Mouse (Mus musculus) frontal cortex, adult (tissue): ENCODE results near the gene Fam161a.
"Not testable (repeated sequence)": the region's sequence is repeated elsewhere in the genome, so short reads cannot be mapped to it uniquely, and the experiment has no call there.

Experiments used
- ATAC-seq: cut with Nextera tagmentation; 2 replicates; pipeline ENCODE4 v1.9.2; 2017; ENCODE audit warnings: mild to moderate bottlenecking, moderate library complexity, mixed read lengths; ENCODE audit not compliant: low TSS enrichment

Gene Fam161a

GRCm38 (mm10) chr11:23049642-23050041 lies 42.3 kb downstream of the Fam161a start:
- no peak for ATAC-seq

GRCm38 (mm10) chr11:23052353-23052752 lies 45.0 kb downstream of the Fam161a start:
- no peak for ATAC-seq

DNA sequence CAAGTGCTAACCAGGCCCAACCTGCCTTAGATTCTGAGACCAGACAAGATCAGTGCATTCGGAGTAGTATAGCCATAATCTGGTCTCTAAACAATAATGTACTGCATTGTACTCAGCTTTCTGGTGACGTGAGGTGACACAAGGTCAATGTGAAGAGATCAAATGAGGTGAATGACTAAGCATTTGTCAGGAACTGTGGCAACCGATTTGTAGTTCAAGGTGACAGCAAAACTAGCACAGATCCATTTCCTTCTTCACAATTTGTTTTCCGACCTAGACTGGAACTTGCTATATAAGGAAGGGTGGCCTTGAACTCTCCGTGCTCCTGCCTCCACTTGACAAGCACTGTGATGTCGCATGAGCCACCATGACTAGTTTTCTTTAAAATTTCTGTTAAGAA lies 55.8 kb downstream of the Fam161a start:
- ATAC-seq: no peak

DNA sequence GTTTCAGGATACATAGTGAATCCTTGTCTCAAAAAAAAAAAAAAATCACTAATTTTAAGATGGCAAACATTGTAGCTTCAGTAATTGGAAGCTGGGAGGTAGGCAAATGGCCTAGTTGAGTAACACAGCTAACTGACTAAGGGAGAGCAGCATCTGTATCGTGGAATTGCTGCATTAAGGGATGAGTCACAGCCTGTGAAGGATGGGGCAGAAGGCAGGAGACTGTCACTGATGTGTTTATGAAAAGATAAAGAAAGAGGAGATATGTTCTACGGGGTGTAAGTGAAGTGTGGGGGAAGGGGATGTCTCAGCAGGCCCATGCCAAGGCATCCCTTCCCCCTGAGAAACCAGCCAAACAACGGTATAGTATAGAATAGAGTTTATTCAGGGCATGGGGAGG lies 56.5 kb downstream of the Fam161a start:
- ATAC-seq: peak; percentile 36; the same call in 1 of the 2 replicates

DNA sequence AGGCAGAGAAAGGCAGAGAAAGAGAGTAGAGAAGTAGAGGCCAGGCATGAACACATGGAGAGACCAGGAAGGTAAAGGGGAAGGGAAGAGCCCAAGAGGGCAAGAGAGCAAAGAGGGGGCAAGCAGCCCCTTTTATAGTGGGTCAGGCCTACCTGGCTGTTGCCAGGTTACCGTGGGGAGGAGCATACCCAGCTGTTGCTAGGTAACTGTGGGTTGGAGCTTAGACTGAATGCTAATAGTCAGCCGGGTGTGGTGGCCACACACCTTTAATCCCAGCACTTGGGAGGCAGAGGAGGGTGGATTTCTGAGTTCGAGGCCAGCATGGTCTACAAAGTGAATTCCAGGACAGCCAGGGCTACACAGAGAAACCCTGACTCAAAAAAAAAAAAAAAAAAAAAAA lies 56.9 kb downstream of the Fam161a start:
- ATAC-seq: not testable (repeated sequence)

- ATAC-seq: no peak
Measured at GRCm38 (mm10) chr11:23065167-23065668, 57.9 kb downstream of the Fam161a start.

DNA sequence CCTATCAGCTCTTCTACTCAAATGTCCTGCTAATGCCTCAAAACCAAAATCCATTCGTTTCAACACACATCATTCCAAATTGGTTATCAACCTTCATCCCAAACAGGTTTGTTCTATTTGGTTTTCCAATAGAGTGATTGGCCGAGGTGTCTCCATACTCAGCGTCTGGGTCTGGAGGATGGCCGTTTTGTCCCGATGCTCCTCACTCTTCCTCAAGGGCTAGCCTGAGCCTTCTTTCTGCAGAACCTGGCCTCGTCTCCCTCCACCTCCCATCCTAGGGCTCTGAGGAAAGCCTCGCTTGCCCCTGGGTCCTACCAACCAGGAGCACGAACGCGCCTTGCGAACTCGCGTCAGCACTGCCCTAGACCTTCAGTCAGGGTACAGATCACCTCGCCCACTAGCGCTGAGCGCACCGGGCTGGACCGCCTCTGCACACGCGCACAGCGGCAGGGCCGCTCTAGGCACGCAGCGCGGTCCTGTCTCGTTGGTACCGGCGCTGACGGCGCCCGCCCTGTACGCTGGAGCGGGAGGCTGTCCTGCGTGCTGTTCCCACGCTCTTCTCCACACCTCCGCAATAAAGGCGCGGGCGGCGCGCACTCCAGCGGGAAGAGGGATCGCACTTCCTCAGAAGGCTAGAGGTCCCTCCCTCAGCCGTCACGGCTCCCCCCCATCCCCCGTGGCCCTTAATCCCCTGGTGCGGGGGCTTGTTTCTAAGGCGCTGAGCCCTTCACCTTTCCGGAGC lies 60.2 kb downstream of the Fam161a start:
- ATAC-seq: peak; percentile 98

DNA sequence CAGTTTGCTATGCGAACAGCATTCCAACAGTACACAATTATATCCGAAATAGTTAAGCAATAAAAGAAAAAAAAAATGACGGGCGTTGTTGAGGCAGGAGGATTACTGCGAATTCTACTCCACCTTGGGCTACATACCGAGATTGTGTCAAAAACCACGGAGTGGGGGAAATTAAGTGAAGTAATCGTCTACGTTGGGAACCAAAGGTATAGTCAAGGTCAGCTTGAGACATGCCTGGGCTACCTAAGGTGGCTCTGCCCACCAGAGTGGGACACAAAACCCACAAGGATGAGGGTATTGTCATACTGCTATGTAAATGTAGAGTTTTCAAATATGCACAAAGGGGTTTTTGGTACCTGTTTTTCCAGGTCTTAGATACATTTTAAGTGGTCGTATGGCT lies 60.9 kb downstream of the Fam161a start:
- no peak for ATAC-seq

- ATAC-seq: not testable (repeated sequence)
Measured at GRCm38 (mm10) chr11:23068986-23069385, 61.7 kb downstream of the Fam161a start.

- peak; percentile 99 for ATAC-seq
Measured at GRCm38 (mm10) chr11:23074841-23075240, 67.5 kb downstream of the Fam161a start.

DNA sequence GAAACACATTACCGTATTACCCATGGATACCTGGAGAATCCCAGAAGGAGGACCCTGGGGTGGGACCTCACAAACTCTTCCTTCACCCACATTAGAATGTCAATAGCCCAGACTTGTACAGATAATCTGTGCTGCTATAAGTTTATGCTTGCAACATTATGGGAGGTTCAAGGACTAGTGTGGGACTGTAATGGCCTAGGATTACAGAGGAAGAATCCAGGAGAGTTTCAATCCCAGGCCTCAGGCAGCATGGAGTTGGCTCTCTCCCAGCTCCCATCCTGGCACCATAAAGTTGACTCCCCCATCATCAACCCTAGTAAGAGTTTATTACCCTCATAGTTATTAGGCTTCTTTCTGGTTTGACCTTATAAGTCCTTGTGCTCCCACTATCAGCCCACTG lies 71.2 kb downstream of the Fam161a start:
- no peak for ATAC-seq
